Mouse (Mus musculus) lung, adult 2 months (tissue): ENCODE results near the gene Tsr3.

ENCODE experiments used
- CTCF ChIP-seq: fragments of 200-500 bp; IDR thresholded peaks from 2 replicates; pipeline ENCODE4 v1.5.1; 2011; ENCODE audit warnings: mild to moderate bottlenecking, low read length, control low read depth; ENCODE audit not compliant: insufficient read depth
- POLR2A ChIP-seq: fragments of 200-500 bp; IDR thresholded peaks from 2 replicates; pipeline ENCODE4 v1.6.1; 2011; ENCODE audit warnings: low read depth, mild to moderate bottlenecking, control low read depth, low read length, borderline replicate concordance; ENCODE audit errors: extremely low read depth

- TF ChIP-seq CTCF (no peak), POLR2A (no peak)
These were observed 42.2 kb downstream of the Tsr3 start for GRCm38 (mm10) chr17:25282133-25282532.
